Mouse (Mus musculus) spleen, postnatal 36 days (tissue): ENCODE data around the gene Flcn.

Experiments
- DNase-seq, 2 experiments: peaks; one replicate each; pipeline ENCODE4 v3.0.0; 2022; ENCODE audit warnings: low spot score in 2 of 2, mixed read lengths in 1 of 2

Gene Flcn

DNA sequence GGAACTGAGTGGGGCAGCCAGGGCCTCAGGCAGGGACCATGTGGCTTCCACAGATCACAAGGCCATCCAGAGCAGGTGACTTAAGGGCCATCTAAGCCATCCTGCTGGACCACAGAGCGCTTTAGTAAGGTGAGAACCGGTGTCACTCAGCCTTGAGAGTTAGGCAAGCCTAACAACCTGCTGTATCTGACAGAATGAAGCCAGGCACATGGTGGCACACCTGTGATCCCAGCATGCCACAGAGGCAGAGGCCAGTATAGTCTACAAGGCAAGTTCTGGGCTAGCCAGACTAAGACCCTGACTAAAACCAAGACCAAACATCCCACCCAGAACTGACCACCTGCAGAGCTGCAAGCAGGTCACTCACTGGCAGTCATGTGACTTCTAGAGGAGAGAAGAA, 4.2 kb downstream of the Flcn start:
- DNase-seq = no peak

DNA sequence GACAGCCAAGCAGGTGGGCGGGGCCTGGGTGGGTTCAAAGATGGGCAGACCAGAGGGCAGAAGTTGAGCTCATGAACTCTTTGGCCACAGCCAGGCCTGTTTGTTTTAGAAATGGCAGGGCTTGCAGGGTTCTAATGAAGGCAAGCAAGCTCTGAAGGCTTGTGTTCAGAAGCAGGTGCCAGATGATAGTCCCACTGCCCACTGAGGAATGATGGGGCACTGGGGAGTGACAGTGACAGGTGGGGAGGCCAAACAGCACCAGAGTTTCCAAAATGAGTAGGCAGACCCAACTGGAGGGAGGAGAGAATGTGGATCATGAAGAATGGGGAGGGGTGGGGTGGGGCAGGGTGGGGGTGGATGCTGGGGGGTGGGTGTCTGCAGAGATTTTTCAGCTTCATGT, 4.6 kb downstream of the Flcn start:
- no peak for DNase-seq

DNA sequence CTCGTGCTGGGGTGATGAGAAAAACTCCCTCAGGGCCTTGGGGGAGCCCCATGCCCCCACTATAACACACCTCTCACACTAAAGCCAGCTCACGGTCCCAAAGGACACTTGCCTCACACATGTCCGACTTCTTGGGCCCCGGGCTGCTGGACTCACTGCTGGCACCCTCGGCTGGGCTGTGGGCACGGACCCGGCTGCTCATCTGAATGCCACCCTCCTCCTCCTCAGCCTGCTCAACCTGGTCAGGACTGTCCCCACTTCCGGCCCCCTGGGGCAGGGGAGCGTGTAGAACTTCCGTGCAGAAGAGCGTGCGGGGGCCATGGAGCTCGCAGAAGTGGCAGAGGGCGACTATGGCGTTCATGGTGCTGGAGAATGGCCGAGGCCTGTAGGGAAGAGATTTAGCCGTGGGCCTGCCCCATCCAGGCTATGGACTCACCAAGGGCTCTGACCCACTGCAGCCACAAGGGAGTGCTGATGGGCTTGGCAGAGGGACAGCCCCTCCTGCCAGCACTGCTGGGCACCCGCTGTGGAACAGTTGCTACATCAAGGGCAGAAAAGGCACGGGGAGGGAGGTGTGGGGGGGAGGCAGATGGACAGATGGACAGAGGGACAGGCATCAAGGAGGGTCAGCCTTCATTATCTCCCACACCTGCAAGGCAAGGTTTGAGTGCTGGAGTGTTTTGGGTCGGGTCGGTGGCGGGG, 5.3 kb downstream of the Flcn start:
- DNase-seq = no peak

DNA sequence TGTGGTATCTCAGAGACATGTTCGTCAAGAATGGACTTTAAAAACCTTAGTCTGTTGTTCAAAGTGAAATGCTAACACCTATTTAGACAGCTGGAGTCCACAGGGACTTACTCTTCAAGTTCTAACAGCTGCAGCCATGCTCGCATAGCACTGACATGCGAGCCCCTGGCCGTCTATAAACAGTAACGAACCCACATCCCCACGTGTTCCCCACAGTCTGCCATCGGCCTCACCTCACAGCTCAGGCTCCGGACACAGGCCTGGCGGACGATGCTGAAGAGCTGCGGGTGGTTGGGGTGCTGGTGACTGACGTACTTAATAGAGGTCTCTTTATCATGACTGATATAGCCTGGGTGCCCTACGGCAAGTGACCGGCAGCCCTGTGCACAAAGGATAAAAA, 6.3 kb downstream of the Flcn start:
- DNase-seq = no peak

DNA sequence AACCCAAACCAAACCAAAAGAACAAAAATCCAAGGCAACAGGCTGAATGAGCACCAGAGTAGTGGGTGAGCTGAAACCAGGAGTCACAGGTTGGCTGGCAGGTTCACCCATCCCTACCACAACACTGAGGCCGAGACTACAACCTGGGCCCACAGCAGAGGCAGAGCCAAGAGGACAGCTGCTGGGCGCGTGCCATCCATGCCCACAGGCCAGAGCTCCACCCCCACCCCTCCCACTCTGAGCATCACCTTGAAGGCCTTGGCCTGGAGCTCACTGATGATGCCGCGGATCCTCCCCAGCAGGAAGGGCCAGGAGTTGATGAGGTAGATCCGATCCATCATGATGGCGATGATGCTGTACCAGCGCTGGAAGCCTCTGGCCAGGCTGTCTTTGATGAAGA, 7.9 kb downstream of the Flcn start:
- DNase-seq = no peak

DNA sequence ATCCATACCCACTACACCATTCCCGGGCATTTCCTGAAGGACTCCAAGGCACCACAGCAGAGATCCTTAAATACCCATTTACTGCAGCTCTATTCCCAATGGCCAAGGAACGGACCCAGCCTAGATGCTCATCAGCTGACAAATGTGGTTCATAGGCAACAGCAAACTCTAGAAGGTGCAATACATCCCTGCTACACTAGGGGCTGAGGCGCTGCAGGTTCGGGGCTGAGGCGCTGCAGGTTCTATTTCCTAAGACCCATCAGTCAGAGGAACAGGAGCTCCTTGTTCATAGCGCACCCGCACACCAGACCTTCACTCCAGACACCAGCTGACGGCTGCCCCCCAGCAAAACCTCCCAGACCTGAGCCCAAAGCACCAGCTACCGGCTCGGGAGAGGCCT, 9.4 kb downstream of the Flcn start:
- DNase-seq = no peak

DNA sequence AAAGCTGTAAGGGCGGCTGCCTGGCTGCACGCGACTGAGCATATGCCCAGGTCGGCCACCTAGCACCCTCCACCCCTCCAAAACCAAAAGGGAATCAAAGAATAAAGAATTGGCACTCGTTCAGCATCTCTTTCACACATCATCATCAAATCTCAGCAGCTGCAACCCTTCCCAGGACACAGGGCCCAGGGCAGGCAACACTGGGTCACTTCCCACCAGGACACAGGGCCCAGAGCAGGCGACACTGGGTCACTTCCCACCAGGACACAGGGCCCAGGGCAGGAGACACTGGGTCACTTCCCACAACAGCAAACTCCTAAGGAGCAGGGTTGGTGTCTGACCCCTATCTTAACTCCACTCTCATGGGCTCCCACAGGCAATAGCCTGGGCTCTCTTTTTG, 16.4 kb downstream of the Flcn start:
- DNase-seq = no peak

DNA sequence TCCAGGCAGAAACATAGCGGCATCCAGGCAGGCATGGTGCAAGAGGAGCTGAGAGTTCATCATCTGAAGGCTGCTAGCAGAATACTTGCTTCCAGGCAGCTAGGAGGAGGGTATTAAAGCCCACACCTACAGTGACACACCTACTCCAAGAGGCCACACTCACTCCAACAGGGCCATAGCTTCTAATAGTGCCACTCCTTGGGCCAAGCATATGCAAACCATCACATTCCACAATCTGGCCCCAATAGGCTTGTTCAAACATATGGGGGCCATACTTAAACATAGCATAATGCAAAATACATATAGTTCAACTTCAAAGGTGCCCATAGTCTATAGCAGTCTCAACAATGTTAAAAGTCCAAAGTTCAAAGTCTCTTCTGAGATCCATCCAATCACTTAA, 20.5 kb downstream of the Flcn start:
- no peak for DNase-seq

DNA sequence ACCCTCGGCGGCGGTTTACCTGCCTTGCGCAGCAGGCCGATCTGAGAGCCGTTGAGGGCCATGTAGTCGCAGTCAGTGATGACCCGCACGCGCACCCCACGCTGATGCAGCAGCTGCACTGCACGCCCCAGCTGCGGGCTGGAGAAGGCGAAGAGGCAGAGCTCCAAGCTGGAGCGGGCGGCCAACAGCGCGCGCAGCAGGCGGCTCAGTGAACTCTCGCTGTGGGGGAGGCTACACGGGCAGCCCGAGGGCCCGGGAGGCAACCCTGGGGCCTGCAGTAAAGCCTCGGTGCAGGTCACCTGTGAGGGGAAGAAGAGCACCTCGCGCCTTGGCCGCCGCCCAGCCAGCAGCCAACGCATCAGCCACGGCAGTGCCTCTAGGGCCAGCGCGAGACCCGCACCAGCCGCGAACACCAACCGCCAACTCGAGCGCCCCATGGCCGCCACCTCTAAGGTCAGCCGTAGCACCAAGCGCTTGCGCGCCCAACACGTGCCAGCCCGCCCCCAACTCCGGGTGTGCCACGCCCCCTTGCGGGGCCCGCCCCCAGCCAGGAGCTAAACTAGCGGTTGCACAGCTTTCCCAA, 22.5 kb downstream of the Flcn start, which contains the start of gene Pld6:
Pld6 (minus strand) TSS at position 447 of the 583 bp plus-strand sequence.
- peak; percentile 40 to 41 for DNase-seq

DNA sequence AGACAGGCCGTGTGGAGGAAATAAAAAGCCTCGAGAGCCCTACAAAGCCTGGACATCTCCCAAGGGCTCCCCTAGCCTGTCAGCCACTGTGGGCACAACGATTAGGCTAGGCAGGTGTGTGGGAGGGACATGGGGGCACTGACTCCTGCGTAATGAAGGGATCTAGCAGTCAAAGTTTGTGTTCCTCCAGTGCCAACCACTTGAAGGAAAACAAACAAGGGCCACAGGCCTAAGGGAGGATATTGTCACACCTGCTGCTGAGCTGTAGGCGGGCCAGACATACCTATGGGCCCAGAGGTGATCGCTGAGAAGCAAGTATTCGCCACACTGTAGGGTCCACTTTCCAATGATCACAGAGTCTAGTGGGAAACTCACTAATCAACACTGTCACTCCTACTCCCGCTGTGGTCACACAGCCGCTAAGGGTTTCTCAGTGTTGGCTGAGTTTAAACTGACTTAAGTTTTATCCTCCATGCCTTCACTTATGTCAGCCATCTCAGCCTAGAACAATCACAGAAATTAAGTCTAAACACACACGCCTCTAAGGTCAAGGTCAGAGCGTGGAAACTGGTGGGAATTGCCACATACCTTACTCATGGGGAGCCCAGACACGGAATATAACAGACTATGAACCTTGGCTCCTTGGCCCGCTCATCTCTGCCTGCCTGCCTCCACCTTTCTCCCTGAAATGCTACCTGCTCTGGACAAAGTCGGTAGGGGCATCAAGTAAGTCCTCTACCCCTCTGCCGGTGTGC, 23.2 kb downstream of the Flcn start:
- DNase-seq = no peak

DNA sequence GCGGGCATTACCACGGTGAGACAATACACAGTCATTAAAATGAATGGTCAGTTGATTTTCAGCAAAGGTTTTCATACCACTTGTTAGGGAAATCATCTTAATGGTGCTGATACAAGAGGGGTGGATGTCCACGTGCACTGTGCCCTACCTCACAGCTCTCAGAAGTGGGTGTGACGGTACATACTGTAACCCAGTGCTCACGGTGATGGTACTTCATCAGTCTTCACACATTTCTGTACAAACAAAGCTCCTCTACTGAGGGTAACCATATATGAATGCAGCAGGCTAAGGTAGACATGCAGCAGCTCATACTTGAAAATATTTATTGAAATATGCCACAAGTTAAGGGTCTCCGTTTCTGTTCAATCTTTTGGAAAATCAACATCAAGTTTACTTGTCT, 26.2 kb downstream of the Flcn start:
- DNase-seq = no peak

DNA sequence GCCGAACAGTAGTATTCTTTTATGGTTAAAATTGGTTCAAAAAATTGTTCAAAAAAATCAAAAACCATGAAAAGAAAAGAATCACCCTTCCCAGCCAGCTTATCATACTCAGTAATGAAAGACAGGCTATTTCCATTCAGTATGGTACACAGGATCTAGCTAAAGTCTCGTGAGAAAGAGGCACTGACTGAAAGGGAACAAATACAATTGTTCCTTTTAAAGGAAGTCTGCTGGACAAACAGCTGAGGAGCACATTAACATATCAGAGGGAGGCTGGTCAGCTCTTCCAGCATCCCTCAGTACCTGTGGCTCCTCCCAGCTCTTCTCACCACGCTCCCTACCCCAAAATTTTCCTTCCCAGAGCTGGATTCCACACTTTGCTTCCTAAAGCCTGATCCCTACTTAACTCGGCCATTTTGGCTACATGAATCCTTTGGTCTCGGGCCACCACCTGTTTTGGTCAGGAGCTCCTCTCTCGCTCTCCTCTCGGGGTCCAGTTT, 27.7 kb downstream of the Flcn start:
- DNase-seq = no peak

DNA sequence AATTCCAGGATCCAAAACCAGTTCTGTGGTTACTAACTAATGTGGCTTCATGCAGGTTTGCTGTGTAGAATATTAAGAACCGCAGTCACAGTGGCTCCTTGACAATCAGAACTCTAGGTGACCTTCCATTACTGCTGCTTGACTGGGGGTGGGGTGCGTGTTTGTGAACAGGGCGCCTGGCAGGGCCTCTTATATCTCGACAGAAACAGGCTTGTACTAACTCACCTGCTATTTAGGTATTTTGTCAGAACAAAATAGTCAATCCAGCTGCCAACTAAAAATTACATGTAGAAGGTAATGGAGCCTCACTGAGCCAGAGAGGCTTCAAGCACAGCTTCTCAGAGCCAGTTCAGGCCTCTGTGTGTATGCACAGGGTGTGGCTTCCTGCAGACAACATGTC, 29.6 kb downstream of the Flcn start:
- DNase-seq = no peak

DNA sequence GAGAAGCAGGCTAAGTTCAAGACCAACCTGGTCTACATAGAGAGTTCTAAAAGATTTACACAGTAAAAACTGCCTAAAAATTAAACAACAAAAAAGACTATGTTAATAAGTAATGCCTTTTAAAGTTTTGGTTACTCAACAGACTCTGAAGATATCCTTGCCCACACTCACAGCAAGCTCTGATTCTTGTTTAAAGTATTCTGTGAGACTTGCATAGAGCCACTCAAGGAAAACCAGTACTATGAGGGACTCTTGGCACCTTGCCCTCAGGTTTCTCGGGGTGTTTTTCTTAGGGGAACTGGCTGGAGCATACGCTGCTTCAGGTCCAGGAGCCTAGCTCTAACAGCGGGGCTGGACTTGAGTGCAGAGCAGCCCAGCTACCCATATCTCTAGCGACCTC, 30.4 kb downstream of the Flcn start:
- DNase-seq = no peak

DNA sequence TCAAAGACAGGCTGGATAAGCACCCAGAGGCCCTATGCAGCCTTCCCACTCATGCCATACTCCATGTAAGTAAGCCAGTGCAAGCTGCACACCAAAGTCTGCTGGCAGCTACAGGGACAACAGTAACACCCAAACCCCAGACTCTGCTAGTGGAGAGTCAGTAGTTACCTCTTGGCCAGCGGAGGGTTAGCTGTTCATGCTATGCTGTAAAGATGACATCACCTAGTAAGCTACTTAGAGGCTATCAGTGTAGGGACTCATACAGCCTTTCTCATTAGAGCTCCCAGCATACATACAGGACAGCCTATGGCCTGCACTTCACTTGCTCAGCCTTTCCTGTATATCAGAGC, 31.0 kb downstream of the Flcn start:
- DNase-seq = no peak

DNA sequence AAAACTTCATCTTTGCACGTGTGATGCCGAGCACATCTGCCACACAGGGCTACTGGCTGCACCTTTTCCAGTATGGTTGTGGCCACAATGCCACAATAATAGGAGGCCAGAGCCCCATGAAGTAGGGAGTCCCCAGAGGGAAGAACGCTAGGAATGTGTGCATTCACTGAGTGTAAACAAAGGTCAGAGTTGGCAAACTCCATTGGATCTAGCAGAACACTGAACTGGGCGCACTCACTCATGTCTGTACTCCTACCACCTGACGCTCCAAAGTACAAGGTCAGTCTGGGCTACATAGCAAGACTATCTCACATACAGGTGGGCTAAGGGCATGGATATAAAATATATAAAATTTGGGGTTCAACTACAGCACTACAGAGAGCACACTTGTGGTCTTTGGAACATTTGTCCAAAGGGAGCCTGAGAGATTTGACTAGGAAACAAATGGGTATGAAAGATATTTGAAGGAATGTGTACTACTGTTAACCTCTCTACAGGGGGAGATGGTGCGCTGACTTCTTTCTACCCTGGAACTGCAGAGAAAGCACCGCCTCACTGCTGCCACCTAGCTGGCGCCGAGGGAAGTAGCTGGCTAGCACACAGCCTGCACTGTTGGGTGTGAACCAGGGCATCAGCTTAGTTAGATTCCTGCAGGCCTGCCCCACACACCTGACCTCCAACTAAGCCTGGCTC, 31.5 kb downstream of the Flcn start:
- DNase-seq = peak; percentile 58 to 60

DNA sequence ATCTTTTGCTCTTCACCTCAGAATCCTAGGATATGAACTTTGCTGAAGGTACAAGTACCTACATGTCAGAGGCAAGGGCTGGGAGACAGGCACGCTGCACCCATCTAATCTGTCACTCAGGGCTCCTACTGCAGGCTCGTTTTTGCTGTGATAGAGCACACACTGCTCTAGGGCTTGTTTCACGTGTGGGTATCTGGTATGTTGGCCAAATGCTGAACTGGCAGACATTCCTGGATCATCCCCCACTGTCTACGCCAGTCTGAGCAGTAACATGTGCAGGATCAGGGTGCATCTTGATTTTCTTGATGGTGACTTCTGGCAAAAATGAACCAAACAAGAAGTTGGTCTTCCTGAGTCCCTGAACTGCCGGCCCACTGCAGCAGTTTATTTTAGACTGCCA, 32.6 kb downstream of the Flcn start:
- DNase-seq = no peak

DNA sequence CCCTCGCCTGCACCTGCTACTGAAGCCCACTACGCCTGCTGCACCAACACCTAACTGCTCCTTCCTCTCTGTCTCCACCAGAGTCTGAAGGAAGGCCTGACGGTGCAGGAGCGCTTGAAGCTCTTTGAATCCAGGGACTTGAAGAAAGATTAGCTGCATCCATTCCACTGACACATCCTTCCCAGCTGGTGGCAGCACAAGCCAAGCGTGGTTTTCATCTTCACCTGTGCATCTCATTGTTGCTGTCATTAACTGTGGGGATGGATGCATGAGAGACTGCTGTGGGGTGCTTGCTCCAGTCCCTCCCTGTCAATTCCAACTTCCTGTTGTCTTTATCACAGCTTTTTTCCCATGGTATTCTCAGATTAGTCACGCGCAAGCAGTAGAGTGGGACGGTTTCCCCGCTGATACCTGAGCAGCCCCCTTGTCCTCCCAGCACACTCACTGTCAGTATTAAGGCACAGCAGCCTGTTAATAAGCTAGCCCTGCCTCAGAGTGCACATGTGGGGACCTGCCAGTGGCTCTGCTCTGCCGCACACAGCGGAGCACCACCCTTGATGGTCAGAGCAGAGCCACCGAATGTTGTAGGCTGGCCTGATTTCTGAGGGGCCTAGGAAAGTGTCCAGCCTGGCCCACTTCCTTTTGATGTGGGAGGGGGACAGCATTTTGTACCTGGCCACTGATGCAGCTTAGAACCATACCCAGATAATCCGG, 34.2 kb downstream of the Flcn start:
- no peak for DNase-seq

DNA sequence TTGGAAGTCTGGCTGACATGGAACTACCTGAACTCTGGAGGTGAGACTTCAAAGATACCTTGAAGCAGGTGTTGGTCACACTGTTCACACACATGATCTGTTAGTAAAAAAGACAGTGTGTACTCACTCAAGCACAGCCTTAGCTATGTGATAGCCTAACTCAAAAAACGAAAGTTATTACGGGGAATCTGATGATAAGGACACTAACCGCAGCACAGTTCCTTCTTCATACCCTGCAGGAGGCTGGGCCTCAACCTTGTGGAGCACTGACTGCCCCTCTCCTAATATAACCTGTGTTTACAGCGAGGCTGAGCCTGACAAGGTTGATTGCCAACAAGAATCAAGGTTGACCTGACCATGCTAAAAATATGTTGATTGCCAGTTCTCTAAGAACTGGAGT, 35.3 kb downstream of the Flcn start:
- no peak for DNase-seq

DNA sequence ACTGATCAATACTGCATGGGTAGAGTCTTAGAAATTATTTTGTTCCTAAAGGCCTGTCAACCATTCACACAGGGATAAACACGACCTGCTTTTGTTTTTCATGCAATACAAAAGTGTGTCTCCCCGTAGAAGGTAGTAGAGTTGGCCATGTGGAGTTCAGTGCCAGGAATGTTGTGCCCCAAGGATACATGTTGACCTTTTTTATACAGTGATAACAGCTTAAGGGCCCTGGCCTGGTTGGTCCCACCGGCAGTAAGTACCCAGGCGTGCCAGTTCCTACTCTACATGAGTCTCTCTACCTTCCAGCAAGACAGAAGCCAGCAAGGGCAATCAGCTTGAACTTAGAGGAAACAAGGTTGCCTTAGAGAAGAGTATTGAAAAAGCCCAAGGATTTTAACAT, 36.9 kb downstream of the Flcn start:
- DNase-seq = no peak

DNA sequence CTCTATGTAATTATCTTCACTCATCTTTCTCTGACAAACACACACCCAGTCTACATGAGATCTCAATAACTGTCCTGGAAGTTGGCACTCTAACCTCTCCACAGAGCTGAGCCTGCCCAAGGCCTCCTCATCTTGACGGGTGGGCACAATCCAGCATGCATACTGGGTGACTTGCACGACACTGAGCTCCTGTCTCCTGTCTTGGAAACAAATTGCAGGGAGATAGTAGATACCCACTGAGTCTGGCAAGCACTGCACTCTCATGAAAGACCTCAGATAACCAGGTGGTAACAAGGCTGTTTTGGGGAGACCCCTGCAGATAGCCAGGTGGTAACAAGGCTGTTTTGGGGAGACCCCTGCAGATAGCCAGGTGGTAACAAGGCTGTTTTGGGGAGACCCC, 37.5 kb downstream of the Flcn start:
- no peak for DNase-seq

DNA sequence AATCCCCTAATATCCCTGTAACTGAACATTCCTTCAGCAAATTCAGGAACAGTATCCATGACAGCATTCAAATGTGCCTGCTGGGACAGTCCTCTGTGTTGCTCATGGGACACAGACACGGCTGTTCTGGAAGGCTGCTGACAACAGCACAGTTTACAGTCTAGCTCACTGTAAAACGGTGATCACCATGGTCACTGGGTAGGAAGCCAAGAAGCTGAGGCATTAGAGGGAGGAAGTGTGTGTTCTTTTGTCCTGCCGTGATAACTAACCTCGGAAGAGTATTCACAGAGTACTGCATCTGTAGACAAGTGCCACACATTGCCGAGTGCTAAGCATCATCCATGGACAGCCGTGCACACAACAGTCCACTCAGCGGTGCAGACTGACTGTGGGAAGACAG, 39.1 kb downstream of the Flcn start:
- no peak for DNase-seq
